Mouse (Mus musculus) bone marrow macrophage, adult 2 months (primary cell): Measurements from ENCODE around the gene Dnmt3a. TPM values are rescaled to one million over a fixed set of nuclear protein-coding genes. Genes with fewer than 3 reads are reported as not detected.

ENCODE experiments used
- H3K27ac ChIP-seq: 2 replicates; pipeline ENCODE4 v1.5.1; 2012; ENCODE audit warnings: low read depth, low read length; ENCODE audit not compliant: insufficient read depth
- H3K4me1 ChIP-seq: 2 replicates; pipeline ENCODE4 v1.6.1; 2012; ENCODE audit warnings: low read length; ENCODE audit not compliant: control insufficient read depth, insufficient read depth
- H3K4me3 ChIP-seq: 2 replicates; pipeline ENCODE4 v1.5.1; 2012; ENCODE audit warnings: mild to moderate bottlenecking, low read length, moderate library complexity; ENCODE audit not compliant: insufficient read depth
- CTCF ChIP-seq: IDR thresholded peaks from 2 replicates; pipeline ENCODE4 v1.5.1; 2012; ENCODE audit warnings: low read depth, mild to moderate bottlenecking, low read length, moderate library complexity
- POLR2A ChIP-seq: IDR thresholded peaks from 2 replicates; pipeline ENCODE4 v1.6.1; 2012; ENCODE audit warnings: mild to moderate bottlenecking, low read depth, low read length, borderline replicate concordance
- polyA plus RNA-seq: library from polyadenylated mRNA; stranded (reverse); fragments of >200 nt; gene quantifications from 2 replicates; pipeline ENCODE4 v1.2.4, GENCODE M21; 2012; ENCODE audit not compliant: missing spikeins, insufficient read depth, insufficient read length

Gene Dnmt3a
- polyA plus RNA-seq, 1 experiment = 53.8 TPM

DNA sequence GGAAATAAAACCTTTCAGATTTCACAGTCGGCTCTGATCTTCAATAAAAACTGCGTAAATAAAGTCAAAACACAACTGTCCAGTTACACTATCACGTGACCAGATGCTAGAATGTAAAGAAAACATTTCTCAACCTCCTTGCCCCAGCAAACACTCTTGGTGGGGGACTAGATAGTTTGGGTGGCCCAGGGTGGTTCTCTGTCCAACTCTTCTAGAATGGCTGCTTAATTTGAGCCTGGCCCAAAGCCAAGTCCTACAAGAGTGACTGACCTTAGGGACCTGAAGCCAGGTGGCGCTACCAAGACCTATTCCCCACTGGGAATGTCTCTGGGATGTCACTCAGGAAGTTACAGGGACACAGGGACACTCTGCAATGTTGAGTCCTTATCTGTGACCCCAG is 154.7 kb downstream of the Dnmt3a start:
- TF ChIP-seq POLR2A = no peak
- TF ChIP-seq CTCF = no peak
- H3K4me3 ChIP-seq = peak overlapping the region; percentile 74

More for the DNA sequence above, 154.7 kb downstream of the Dnmt3a start:
- peak overlapping the region; percentile 80 for H3K27ac ChIP-seq
- H3K4me1 ChIP-seq = peaks cover 6% of the 10 kb centered on the region

Other genes with a start within 250 kb of the Dnmt3a start
- 1.6 and 4.4 TPM in 2 replicates for gene Dtnb, start 233.6 kb upstream of the Dnmt3a start, polyA plus RNA-seq
- gene Pomc, start 148.9 kb downstream of the Dnmt3a start, polyA plus RNA-seq = not detected in 2 replicates
- 3.2 and 4.6 TPM in 2 replicates for gene Efr3b, start 232.9 kb downstream of the Dnmt3a start, polyA plus RNA-seq